Mouse (Mus musculus): ENCODE results near the gene Ptprc. TPM values are rescaled to one million over a fixed set of nuclear protein-coding genes. Genes with fewer than 3 reads are reported as not detected.

The Ptprc gene
- total and polyA plus RNA-seq, 3 experiments: 5.0 to 8.0 (median 5.8) TPM

- 41% methylated on average over 8 of the region's 8 CpGs for WGBS
Measured at GRCm38 (mm10) chr1:138191689-138192508, 16.4 kb upstream of the Ptprc start.

GRCm38 (mm10) chr1:138188131-138188530 lies 12.6 kb upstream of the Ptprc start:
- H3K27me3 ChIP-seq (ENCODE audit: control insufficient read depth, insufficient read depth, low read length): 0 out of 2 replicates have a peak, but pooled peaks cover 1% of the 10 kb centered on the region
- H3K27ac ChIP-seq: no peak overlapping the region
- intact Hi-C loops (cut with DNase I): no loop called here
- TF ChIP-seq EP300 (IDR thresholded peaks at IDR 0.05; ENCODE audit: insufficient read depth, low read depth, low read length) (no peak), POLR2A (IDR thresholded peaks at IDR 0.05; ENCODE audit: insufficient read depth, low read depth, low read length) (no peak), CTCF (IDR thresholded peaks at IDR 0.05) (no peak)
- WGBS: 83% methylated on average over 4 of the region's 4 CpGs
- peaks cover 6% of the 10 kb centered on the region for H3K4me1 ChIP-seq (ENCODE audit: control insufficient read depth, insufficient read depth, low read length)
- no peaks in the 10 kb centered on the region for H3K79me2 ChIP-seq (replicated peaks; ENCODE audit: control insufficient read depth, insufficient read depth, low read length)
- H3K4me3 ChIP-seq: no peak overlapping the region
- H3K36me3 ChIP-seq (ENCODE audit: control insufficient read depth, insufficient read depth, low read length): no peaks in the 10 kb centered on the region
- H3K9ac ChIP-seq (ENCODE audit: low read depth, low read length): no peak overlapping the region
- no peak for DNase-seq

More at GRCm38 (mm10) chr1:138191689-138192508, 16.4 kb upstream of the Ptprc start:
- H3K9ac ChIP-seq (ENCODE audit: low read depth, low read length): no peak overlapping the region
- H3K4me3 ChIP-seq: no peak overlapping the region
- no peaks in the 10 kb centered on the region for H3K79me2 ChIP-seq (replicated peaks; ENCODE audit: control insufficient read depth, insufficient read depth, low read length)
- H3K36me3 ChIP-seq (ENCODE audit: control insufficient read depth, insufficient read depth, low read length): no peaks in the 10 kb centered on the region
- intact Hi-C loops (cut with DNase I): no loop called here
- peak; percentile 46 to 74 for DNase-seq
- no peak for TF ChIP-seq POLR2A (IDR thresholded peaks at IDR 0.05; ENCODE audit: insufficient read depth, low read depth, low read length)
- TF ChIP-seq CTCF (IDR thresholded peaks at IDR 0.05): no peak
- no peak for TF ChIP-seq EP300 (IDR thresholded peaks at IDR 0.05; ENCODE audit: insufficient read depth, low read depth, low read length)
- 0 out of 2 replicates have a peak, but pooled peaks cover 1% of the 10 kb centered on the region for H3K27me3 ChIP-seq (ENCODE audit: control insufficient read depth, insufficient read depth, low read length)
- H3K4me1 ChIP-seq (ENCODE audit: control insufficient read depth, insufficient read depth, low read length): peaks cover 6% of the 10 kb centered on the region
- no peak overlapping the region for H3K27ac ChIP-seq

GRCm38 (mm10) chr1:138185904-138186303 lies 10.4 kb upstream of the Ptprc start:
- intact Hi-C loops (cut with DNase I): no loop called here
- WGBS: 41% methylated on average over 4 of the region's 4 CpGs
- H3K27ac ChIP-seq: no peak overlapping the region
- H3K79me2 ChIP-seq (replicated peaks; ENCODE audit: control insufficient read depth, insufficient read depth, low read length): no peaks in the 10 kb centered on the region
- no peaks in the 10 kb centered on the region for H3K36me3 ChIP-seq (ENCODE audit: control insufficient read depth, insufficient read depth, low read length)
- no peak overlapping the region for H3K4me3 ChIP-seq
- no peak overlapping the region for H3K9ac ChIP-seq (ENCODE audit: low read depth, low read length)
- TF ChIP-seq POLR2A (IDR thresholded peaks at IDR 0.05; ENCODE audit: insufficient read depth, low read depth, low read length): no peak
- no peak for TF ChIP-seq CTCF (IDR thresholded peaks at IDR 0.05)
- no peak for TF ChIP-seq EP300 (IDR thresholded peaks at IDR 0.05; ENCODE audit: insufficient read depth, low read depth, low read length)
- DNase-seq: no peak
- peaks cover 1% of the 10 kb centered on the region; the same call in 1 of the 2 replicates for H3K4me1 ChIP-seq (ENCODE audit: control insufficient read depth, insufficient read depth, low read length)
- H3K27me3 ChIP-seq (ENCODE audit: control insufficient read depth, insufficient read depth, low read length): 0 out of 2 replicates have a peak, but pooled peaks cover 1% of the 10 kb centered on the region

GRCm38 (mm10) chr1:138180081-138180480 lies 4.6 kb upstream of the Ptprc start:
- no peaks in the 10 kb centered on the region for H3K36me3 ChIP-seq (ENCODE audit: control insufficient read depth, insufficient read depth, low read length)
- no peak overlapping the region for H3K4me3 ChIP-seq
- no peaks in the 10 kb centered on the region for H3K79me2 ChIP-seq (replicated peaks; ENCODE audit: control insufficient read depth, insufficient read depth, low read length)
- no peak for DNase-seq
- no peaks in the 10 kb centered on the region for H3K27me3 ChIP-seq (ENCODE audit: control insufficient read depth, insufficient read depth, low read length)
- intact Hi-C loops (cut with DNase I): no loop called here
- TF ChIP-seq POLR2A (IDR thresholded peaks at IDR 0.05; ENCODE audit: insufficient read depth, low read depth, low read length) (no peak), EP300 (IDR thresholded peaks at IDR 0.05; ENCODE audit: insufficient read depth, low read depth, low read length) (no peak), CTCF (IDR thresholded peaks at IDR 0.05) (no peak)
- H3K9ac ChIP-seq (ENCODE audit: low read depth, low read length): no peak overlapping the region
- H3K27ac ChIP-seq: no peak overlapping the region
- H3K4me1 ChIP-seq (ENCODE audit: control insufficient read depth, insufficient read depth, low read length): no peaks in the 10 kb centered on the region

- Histone ChIP-seq H3K4me3 (no peak overlapping the region), H3K27ac (no peak overlapping the region; the same call in 1 of the 2 replicates), H3K79me2 (replicated peaks; ENCODE audit: control insufficient read depth, insufficient read depth, low read length) (no peaks in the 10 kb centered on the region), H3K36me3 (ENCODE audit: control insufficient read depth, insufficient read depth, low read length) (no peaks in the 10 kb centered on the region), H3K27me3 (ENCODE audit: control insufficient read depth, insufficient read depth, low read length) (no peaks in the 10 kb centered on the region), H3K4me1 (ENCODE audit: control insufficient read depth, insufficient read depth, low read length) (no peaks in the 10 kb centered on the region), H3K9ac (ENCODE audit: low read depth, low read length) (no peak overlapping the region)
- intact Hi-C loops (cut with DNase I): no loop called here
- no peak for TF ChIP-seq EP300 (IDR thresholded peaks at IDR 0.05; ENCODE audit: insufficient read depth, low read depth, low read length)
- TF ChIP-seq POLR2A (IDR thresholded peaks at IDR 0.05; ENCODE audit: insufficient read depth, low read depth, low read length): no peak
- no peak for TF ChIP-seq CTCF (IDR thresholded peaks at IDR 0.05)
- DNase-seq: no peak
- 70% methylated on average over 9 of the region's 9 CpGs for WGBS
Measured at GRCm38 (mm10) chr1:138174705-138175492, 609 bp downstream of the Ptprc start.

Data from heart, adult 2 months (tissue).